Mouse (Mus musculus) liver, embryonic 16.5 days (tissue): Measurements from ENCODE around the gene Cln6. TPM values are rescaled to one million over a fixed set of nuclear protein-coding genes. Genes with fewer than 3 reads are reported as not detected.
"Not testable (repeated sequence)": the region's sequence is repeated elsewhere in the genome, so short reads cannot be mapped to it uniquely, and the experiment has no call there.

Experiments
- ATAC-seq: fragments of 200-750 bp; cut with Nextera tagmentation; 2 replicates; pipeline ENCODE4 v1.8.0; 2017; ENCODE audit warnings: low read depth, mild to moderate bottlenecking, moderate number of reproducible peaks, moderate library complexity
- H3K27ac ChIP-seq: fragments of 300-500 bp; sonication (generic); 2 replicates; pipeline ENCODE4 v1.5.1; 2014; ENCODE audit warnings: mild to moderate bottlenecking, low read length
- H3K27me3 ChIP-seq: fragments of 300-500 bp; sonication (generic); 2 replicates; pipeline ENCODE4 v1.6.1; 2014; ENCODE audit warnings: low read depth, low read length, mixed read lengths; ENCODE audit not compliant: control insufficient read depth, insufficient read depth
- H3K36me3 ChIP-seq: fragments of 300-500 bp; sonication (generic); 2 replicates; pipeline ENCODE4 v1.6.1; 2014; ENCODE audit warnings: mild to moderate bottlenecking; ENCODE audit not compliant: control insufficient read depth, insufficient read depth
- H3K4me1 ChIP-seq: fragments of 300-500 bp; sonication (generic); 2 replicates; pipeline ENCODE4 v1.6.1; 2014; ENCODE audit warnings: low read depth, low read length, mixed read lengths; ENCODE audit not compliant: control insufficient read depth
- H3K4me2 ChIP-seq: fragments of 300-500 bp; sonication (generic); 2 replicates; pipeline ENCODE4 v1.6.1; 2014; ENCODE audit warnings: low read depth, low read length, mixed read lengths
- H3K4me3 ChIP-seq: fragments of 300-500 bp; sonication (generic); 2 replicates; pipeline ENCODE4 v1.5.1; 2014; ENCODE audit warnings: low read depth, mild to moderate bottlenecking, low read length
- H3K9ac ChIP-seq: fragments of 300-500 bp; sonication (generic); 2 replicates; pipeline ENCODE4 v1.6.1; 2014; ENCODE audit warnings: low read depth, low read length
- H3K9me3 ChIP-seq: fragments of 300-500 bp; sonication (generic); replicated peaks from 2 replicates; pipeline ENCODE4 v1.6.1; 2016; ENCODE audit warnings: low read length; ENCODE audit not compliant: control insufficient read depth
- WGBS: fragments of 180-500 bp; shearing (Covaris S2); extraction: QIAGEN DNeasy Blood & Tissue Kit; methylation state at CpG from one replicate; pipeline ENCODE4 v1.1.7; 2014; ENCODE audit not compliant: insufficient replicate concordance; 5-methylcytosine and 5-hydroxymethylcytosine counted together
- polyA plus RNA-seq: library from polyadenylated mRNA; unstranded; fragments of >200 nt; fragmentation: Nextera tagmentation; extraction: Ambion mirVana; gene quantifications from 2 replicates; pipeline ENCODE4 v1.2.1, GENCODE M21; 2015

The Cln6 gene
- polyA plus RNA-seq, 1 experiment from 2014 or later: 13.2 TPM

GRCm38 (mm10) chr9:62816323-62817098 is 22.1 kb upstream of the Cln6 start:
- no peaks in the 10 kb centered on the region for H3K36me3 ChIP-seq
- no peak overlapping the region for H3K27ac ChIP-seq
- ATAC-seq: no peak
- WGBS: 63% methylated on average over 9 of the region's 9 CpGs
- no peaks in the 10 kb centered on the region for H3K9me3 ChIP-seq
- no peak overlapping the region for H3K9ac ChIP-seq
- H3K27me3 ChIP-seq: no peaks in the 10 kb centered on the region
- H3K4me2 ChIP-seq: no peak overlapping the region
- H3K4me1 ChIP-seq: peaks cover 11% of the 10 kb centered on the region
- H3K4me3 ChIP-seq: no peak overlapping the region

GRCm38 (mm10) chr9:62817099-62817571 is 21.4 kb upstream of the Cln6 start:
- H3K36me3 ChIP-seq: no peaks in the 10 kb centered on the region
- WGBS: 45% methylated on average over 12 of the region's 12 CpGs
- no peak overlapping the region for H3K4me2 ChIP-seq
- no peak overlapping the region for H3K9ac ChIP-seq
- peaks cover 10% of the 10 kb centered on the region for H3K4me1 ChIP-seq
- no peak overlapping the region for H3K4me3 ChIP-seq
- no peaks in the 10 kb centered on the region for H3K9me3 ChIP-seq
- H3K27ac ChIP-seq: no peak overlapping the region
- H3K27me3 ChIP-seq: no peaks in the 10 kb centered on the region
- no peak for ATAC-seq

GRCm38 (mm10) chr9:62817828-62818614 is 20.6 kb upstream of the Cln6 start:
- WGBS: 55% methylated on average over 4 of the region's 4 CpGs

GRCm38 (mm10) chr9:62819494-62819893 is 19.1 kb upstream of the Cln6 start:
- H3K9ac ChIP-seq: no peak overlapping the region
- H3K27me3 ChIP-seq: no peaks in the 10 kb centered on the region
- no peaks in the 10 kb centered on the region for H3K9me3 ChIP-seq
- no peak overlapping the region for H3K4me3 ChIP-seq
- no peaks in the 10 kb centered on the region for H3K36me3 ChIP-seq
- H3K27ac ChIP-seq: no peak overlapping the region
- peaks cover 5% of the 10 kb centered on the region for H3K4me1 ChIP-seq
- no peak overlapping the region for H3K4me2 ChIP-seq
- no peak for ATAC-seq
- 66% methylated on average over 3 of the region's 3 CpGs for WGBS

More at GRCm38 (mm10) chr9:62817828-62818614, 20.6 kb upstream of the Cln6 start:
- H3K4me3 ChIP-seq: no peak overlapping the region
- H3K27ac ChIP-seq: no peak overlapping the region
- H3K27me3 ChIP-seq: no peaks in the 10 kb centered on the region
- H3K4me1 ChIP-seq: peaks cover 5% of the 10 kb centered on the region
- no peak overlapping the region for H3K9ac ChIP-seq
- H3K4me2 ChIP-seq: no peak overlapping the region
- no peaks in the 10 kb centered on the region for H3K36me3 ChIP-seq
- ATAC-seq: no peak
- no peaks in the 10 kb centered on the region for H3K9me3 ChIP-seq

GRCm38 (mm10) chr9:62819910-62820309 is 18.7 kb upstream of the Cln6 start:
- H3K27ac ChIP-seq, H3K36me3 ChIP-seq, H3K9ac ChIP-seq, ATAC-seq, H3K4me2 ChIP-seq, H3K9me3 ChIP-seq, H3K27me3 ChIP-seq, H3K4me1 ChIP-seq, H3K4me3 ChIP-seq: not testable (repeated sequence)
- WGBS: 63% methylated on average over 6 of the region's 6 CpGs

- H3K9ac ChIP-seq: no peak overlapping the region
- ATAC-seq: no peak
- peaks cover under 1% of the 10 kb centered on the region; the same call in 1 of the 2 replicates for H3K4me1 ChIP-seq
- no peaks in the 10 kb centered on the region for H3K9me3 ChIP-seq
- no peaks in the 10 kb centered on the region for H3K36me3 ChIP-seq
- H3K4me3 ChIP-seq: no peak overlapping the region
- H3K4me2 ChIP-seq: no peak overlapping the region
- no peak overlapping the region for H3K27ac ChIP-seq
- 63% methylated on average over 6 of the region's 6 CpGs for WGBS
- no peaks in the 10 kb centered on the region for H3K27me3 ChIP-seq
Observed at GRCm38 (mm10) chr9:62820829-62821228, 17.8 kb upstream of the Cln6 start.

GRCm38 (mm10) chr9:62821811-62822210 is 16.8 kb upstream of the Cln6 start:
- H3K4me3 ChIP-seq: no peak overlapping the region
- H3K27me3 ChIP-seq: no peaks in the 10 kb centered on the region
- peaks cover 10% of the 10 kb centered on the region for H3K4me1 ChIP-seq
- no peaks in the 10 kb centered on the region for H3K9me3 ChIP-seq
- H3K36me3 ChIP-seq: no peaks in the 10 kb centered on the region
- 89% methylated on average over 7 of the region's 7 CpGs for WGBS
- no peak overlapping the region for H3K4me2 ChIP-seq
- H3K9ac ChIP-seq: no peak overlapping the region
- no peak overlapping the region for H3K27ac ChIP-seq
- ATAC-seq: no peak

- no peak overlapping the region for H3K4me2 ChIP-seq
- no peak overlapping the region for H3K4me3 ChIP-seq
- H3K36me3 ChIP-seq: no peaks in the 10 kb centered on the region
- no peaks in the 10 kb centered on the region for H3K9me3 ChIP-seq
- no peak overlapping the region for H3K27ac ChIP-seq
- no peaks in the 10 kb centered on the region for H3K27me3 ChIP-seq
- peaks cover 21% of the 10 kb centered on the region for H3K4me1 ChIP-seq
- 28% methylated on average over 8 of the region's 9 CpGs for WGBS
- no peak for ATAC-seq
- H3K9ac ChIP-seq: no peak overlapping the region
Observed at GRCm38 (mm10) chr9:62825791-62826393, 12.7 kb upstream of the Cln6 start.
